Mouse (Mus musculus) small intestine, adult 2 months (tissue): ENCODE measurements around the gene Fto.

Experiments used
- CTCF ChIP-seq: fragments of 200-500 bp; IDR thresholded peaks from 2 replicates; pipeline ENCODE4 v1.5.1; 2012; ENCODE audit warnings: low read depth, mild to moderate bottlenecking, control low read depth, inconsistent platforms, low read length, moderate library complexity, mixed read lengths; ENCODE audit not compliant: insufficient replicate concordance, insufficient read length; ENCODE audit errors: extremely low read depth
- POLR2A ChIP-seq: fragments of 200-500 bp; IDR thresholded peaks from 2 replicates; pipeline ENCODE4 v1.6.1; 2012; ENCODE audit warnings: low read depth, mild to moderate bottlenecking, control low read depth, inconsistent platforms, low read length, moderate library complexity

DNA sequence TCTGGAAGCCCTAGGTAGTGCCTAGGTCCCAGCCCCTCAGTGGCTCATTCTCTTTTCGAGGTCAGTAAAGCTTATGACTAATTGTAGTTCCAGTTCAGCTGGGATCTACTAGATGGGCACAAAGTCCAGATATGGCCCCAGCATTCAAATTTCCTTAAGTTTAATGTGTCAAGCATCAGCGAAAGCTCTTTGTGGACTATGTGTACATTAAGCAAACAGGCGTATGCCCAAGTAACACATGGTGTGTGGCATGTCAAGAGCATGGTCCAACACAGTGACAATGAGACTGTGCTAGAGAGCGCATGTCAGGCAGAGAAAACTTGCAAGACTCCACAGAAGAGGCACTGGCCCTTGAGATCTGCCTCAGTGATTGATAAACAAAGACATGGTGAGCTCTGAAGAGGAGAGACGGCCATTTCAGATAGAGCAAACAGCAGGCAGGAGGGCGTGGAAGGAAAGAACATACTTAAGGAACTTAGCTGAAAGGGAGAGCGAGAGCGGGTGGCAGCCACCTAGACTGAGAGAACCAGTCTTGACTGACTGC lies 192.2 kb downstream of the Fto start:
- TF ChIP-seq CTCF (no peak), POLR2A (no peak)
